Mouse (Mus musculus) hematopoietic stem cell, adult 5-6 weeks (primary cell): ENCODE results near the gene Dennd4b. TPM values are rescaled to one million over a fixed set of nuclear protein-coding genes. Genes with fewer than 3 reads are reported as not detected.
"Not testable (repeated sequence)": the region's sequence is repeated elsewhere in the genome, so short reads cannot be mapped to it uniquely, and the experiment has no call there.

Source experiments
- ATAC-seq, 2 experiments: fragments of 125-278 bp in 1 of 2; replicated peaks in 1 of 2; 2 replicates each; pipeline ENCODE4 v1.8.0; 2016 to 2017; ENCODE audit warnings: inconsistent platforms in 2 of 2, mild to moderate bottlenecking in 2 of 2, moderate number of reproducible peaks in 2 of 2, low read depth in 1 of 2, moderate TSS enrichment in 1 of 2; ENCODE audit not compliant: low FRiP score in 2 of 2, poor library complexity in 2 of 2, severe bottlenecking in 2 of 2, insufficient read depth in 1 of 2, low TSS enrichment in 1 of 2
- total RNA-seq: library from RNA; stranded (forward); fragments of 172-1452, 232-1000 nt; gene quantifications from 2 replicates; pipeline ENCODE4 v1.2.3, GENCODE M21; 2017

Dennd4b gene
- total RNA-seq, 1 experiment from 2014 or later = 19.6 TPM

DNA sequence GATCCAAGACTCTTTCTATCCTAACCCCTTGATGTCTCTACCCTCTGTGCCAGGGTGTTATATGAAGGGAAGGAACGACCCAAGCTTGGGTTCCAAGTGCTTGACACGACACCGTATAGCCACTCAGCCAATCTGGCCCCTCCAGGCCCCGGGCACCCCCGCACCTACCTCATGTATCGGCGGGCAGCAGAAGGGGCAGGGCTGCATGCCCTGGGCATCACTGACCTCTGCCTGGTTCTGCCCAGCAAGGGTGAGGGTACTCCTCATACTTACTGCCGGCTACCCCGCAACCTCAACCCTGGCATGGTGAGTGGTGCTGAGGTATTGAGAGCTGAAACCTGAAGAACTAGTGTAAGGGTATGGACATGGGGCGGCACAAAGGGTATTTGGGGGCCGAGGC is 3.2 kb downstream of the Dennd4b start:
- ATAC-seq = no peak

DNA sequence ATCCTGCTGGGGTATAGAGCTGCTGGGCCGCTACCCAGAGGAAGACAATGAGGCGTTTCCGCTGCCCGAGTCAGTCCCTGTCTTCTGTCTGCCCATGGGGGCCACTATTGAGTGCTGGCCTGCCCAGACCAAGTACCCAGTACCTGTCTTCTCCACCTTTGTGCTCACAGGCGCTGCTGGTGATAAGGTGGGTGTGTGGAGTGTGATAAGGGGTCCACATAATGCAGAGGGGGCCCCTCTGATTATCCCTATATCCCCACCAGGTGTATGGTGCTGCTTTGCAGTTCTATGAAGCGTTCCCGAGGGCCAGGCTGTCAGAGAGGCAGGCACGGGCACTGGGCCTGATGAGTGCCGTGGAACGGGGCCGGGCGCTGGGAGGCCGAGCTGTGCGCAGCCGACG is 4.0 kb downstream of the Dennd4b start:
- no peak for ATAC-seq

DNA sequence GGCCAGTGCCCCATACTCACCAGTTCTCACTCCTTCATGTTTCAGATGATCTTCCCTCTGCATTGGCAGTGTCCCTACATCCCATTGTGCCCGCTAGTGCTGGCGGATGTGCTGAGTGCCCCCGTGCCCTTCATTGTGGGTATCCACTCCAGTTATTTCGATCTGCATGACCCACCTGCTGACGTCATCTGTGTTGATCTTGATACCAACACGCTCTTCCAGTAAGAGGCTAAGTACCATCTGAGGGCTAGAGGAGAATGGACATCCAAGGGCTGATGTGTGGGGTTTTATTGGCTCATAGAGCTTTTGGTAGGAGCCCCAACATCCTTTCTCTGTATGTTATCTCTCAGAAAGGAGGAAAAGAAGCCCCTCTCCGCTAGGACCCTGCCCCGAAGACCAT is 5.8 kb downstream of the Dennd4b start:
- no peak for ATAC-seq

DNA sequence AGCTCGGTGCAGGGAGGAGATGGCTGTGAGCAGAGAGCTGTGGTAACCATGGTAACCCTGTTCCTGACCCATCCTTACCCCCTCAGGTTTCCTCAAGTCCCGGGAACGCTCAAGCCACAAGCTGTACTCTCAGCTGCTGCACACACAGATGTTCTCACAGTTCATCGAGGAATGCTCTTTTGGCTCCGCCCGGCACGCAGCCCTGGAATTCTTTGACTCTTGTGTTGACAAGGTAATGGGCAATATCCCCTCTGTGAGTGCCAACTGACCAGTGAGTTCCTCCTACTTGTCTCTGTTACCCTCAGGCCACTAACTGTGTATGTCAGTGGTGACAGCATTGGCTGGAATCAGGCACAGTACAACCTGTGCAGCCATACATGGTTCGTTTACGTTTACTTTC is 7.2 kb downstream of the Dennd4b start:
- ATAC-seq = no peak

DNA sequence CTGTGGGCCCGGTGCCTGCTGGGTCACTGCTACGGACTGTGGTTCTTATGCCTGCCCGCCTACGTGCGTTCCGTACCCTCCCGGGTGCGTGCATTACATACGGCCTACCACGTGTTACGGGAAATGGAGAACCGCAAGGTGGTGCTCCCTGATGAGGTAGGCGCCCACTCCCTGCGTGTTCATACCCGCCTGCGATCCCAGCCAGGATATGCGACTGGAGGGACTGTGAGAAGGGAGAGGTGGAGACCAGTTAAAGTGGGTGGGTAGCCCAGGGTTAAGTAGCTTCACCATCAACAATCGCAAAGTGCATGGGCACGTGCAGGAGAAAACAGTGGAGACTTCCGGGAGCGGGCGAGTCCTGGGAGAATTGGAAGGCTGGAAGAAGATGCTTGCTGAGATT is 8.9 kb downstream of the Dennd4b start:
- no peak for ATAC-seq

DNA sequence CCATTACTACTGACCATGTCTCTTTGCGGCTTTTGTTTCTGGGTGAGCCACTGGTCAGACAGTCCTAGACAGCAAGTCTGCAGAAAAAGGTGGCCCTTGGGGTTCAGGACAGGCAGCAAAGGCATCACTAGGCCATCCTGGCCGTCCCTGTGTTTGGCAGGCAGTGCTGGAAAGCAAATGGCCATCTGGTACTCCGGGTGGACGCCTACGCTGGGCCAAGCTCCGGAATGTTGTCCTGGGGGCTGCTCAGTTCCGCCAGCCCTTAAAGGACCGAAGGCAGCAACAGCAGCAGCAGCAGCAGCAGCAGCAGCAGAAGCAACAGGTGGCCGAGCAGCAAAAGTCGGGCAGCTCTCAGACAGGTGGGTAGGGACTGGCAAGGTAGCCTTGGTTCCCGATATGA is 10.3 kb downstream of the Dennd4b start:
- no peak for ATAC-seq

DNA sequence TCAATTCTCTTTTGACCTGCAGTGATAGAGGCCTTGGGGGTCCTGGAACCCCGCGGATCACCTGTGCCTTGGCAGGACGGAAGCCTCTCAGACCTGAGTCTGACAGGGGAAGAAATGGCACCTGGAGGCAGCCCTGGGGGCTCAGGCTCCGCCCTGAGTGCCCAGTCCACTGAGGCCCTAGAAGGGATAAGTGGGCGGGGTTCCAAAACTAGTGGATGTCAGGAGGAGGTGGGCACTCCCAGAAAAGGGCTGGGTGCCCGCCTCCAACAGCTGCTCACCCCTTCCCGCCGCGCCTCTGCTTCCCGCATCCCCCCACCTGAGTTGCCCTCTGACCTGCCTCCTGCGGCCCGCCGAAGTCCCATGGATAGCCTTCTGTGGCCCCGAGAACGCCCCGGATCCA is 11.9 kb downstream of the Dennd4b start:
- no peak for ATAC-seq

DNA sequence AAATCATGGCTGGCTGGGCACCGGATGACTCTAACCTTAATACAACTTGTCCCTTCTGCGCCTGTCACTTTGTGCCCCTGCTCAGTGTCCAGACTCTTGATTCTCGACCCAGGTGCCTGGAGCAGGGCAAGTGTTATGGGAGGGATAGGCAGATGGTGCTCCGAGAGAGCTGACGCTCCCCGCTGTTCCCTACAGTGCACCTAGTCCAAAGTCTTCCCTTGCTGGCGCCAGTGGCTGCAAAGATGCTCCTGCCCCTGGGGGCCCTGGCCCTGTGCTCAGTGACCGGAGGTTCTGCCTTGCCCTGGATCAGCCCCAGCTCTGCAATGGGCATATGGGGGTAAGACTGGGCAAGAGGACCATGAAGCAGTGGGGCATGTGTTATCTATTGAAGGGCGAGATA is 12.8 kb downstream of the Dennd4b start:
- no peak for ATAC-seq

DNA sequence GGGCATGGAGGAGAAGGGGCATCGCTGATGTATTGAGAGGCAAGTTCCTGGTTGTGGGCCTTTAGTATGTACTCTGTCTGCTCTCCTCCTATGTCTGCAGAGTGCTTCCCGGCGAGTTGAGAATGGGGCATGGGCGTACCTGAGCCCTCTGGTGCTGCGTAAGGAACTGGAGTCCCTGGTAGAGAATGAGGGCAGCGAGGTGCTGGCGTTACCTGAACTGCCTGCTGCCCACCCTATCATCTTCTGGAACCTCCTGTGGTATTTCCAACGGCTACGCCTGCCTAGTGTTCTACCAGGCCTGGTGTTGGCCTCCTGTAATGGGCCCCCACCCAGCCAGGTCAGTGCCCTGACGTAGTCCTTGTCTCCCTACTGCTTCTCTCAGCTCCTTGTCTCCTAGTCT is 13.2 kb downstream of the Dennd4b start:
- ATAC-seq = no peak

DNA sequence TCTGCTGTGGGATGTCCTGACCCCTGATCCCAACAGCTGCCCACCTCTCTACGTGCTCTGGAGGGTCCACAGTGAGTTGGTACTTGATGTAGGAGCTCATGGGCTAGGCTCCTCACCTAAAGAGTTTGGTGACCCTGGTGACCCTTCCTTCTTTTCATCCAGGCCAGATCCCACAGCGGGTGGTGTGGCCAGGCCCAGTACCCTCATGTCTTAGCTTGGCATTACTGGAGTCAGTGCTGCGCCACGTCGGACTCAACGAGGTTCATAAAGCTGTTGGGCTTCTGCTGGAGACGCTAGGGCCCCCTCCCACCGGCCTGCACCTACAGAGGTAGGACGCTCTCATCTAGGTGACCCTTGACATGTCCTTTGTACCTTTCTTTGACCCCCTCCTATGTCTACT is 14.2 kb downstream of the Dennd4b start:
- no peak for ATAC-seq

DNA sequence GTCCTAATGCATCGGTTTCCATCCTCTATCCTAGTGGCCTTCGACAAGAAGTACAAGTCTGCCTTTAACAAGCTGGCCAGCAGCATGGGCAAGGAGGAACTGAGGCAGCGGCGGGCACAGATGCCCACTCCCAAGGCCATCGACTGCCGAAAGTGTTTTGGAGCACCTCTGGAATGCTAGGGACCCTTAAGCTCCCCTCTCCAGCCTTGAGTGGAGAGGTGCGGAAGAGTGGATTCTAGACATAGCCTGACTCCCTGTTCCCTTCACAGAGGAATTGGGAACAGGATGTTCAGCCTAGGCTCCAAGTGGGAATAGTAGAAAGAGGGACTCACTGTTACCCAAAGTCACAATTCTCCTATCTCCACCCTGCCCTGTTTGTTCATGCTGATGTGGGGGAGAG is 14.8 kb downstream of the Dennd4b start:
- ATAC-seq = no peak

DNA sequence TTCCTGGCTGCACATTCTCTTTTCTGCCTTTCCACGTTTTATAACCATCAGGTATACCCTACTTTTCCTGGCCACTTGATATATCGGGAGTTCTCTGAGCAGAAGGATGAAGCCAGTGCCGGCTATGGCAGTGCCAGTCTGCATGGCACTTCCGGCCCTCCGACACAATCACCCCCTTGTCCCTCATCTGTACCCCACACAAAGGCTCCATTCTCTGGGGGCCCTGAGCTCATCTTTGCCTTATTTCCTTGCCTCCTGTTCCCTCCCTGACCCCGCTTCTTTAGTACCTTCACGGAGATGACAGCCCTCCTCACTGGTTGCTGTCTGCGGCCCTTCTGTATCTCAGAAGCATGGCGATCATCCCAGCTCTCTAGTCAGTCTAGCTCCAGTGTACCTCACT is 15.7 kb downstream of the Dennd4b start:
- no peak for ATAC-seq

DNA sequence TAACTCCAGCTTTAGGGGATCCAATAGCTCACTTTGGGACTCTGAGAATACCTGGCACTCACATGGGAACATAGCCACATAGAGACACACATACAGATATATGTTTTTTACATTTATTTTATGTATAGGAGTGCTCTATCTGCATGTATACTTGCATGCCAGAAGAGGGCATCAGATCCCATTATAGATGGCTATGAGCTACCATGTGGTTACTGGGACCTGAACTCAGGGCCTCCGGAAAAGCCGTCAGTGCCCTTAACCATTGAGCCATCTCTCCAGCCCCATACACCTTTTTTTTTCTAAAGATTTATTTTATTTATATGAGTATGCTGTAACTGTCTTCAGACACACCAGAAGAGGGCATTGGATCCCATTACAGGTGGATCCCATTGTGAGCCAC is 19.2 kb downstream of the Dennd4b start:
- ATAC-seq = no peak

DNA sequence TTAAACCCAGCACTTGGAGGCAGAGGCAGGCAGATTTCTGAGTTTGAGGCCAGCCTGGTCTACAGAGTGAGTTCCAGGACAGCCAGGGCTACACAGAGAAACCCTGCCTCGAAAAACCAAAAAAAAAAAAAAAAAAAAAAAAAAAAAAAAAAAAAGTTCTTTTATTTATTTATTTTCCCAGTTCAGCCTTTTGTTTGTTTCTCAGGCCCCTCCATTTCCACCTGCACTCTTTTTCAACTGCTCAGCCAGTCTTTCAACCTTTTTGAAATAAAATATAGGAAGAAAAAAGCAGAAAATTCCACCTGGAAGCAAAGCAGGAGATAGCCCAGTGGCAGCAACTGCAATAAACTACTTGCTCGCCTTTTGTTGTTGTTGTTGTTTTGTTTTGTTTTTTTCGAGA is 24.4 kb downstream of the Dennd4b start:
- not testable (repeated sequence) for ATAC-seq

DNA sequence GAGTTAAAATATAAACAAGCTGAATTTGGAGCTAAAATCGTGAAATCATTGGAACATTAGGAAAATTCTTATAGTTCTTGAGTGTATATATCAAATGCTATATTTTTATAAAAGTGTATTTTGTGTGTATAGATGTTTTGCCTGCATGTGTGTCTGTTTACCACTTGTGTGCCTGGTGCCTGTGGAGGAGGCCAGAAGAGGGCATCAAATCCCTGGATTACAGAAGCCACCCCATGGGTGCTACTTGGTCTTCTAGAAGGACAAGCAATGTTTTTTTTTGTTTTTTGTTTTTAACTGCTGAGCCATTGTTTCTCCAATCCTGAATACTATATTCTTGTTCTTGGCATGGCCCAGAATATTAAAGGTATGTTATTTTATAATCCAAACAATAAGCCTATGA is 25.6 kb downstream of the Dennd4b start:
- ATAC-seq = no peak

DNA sequence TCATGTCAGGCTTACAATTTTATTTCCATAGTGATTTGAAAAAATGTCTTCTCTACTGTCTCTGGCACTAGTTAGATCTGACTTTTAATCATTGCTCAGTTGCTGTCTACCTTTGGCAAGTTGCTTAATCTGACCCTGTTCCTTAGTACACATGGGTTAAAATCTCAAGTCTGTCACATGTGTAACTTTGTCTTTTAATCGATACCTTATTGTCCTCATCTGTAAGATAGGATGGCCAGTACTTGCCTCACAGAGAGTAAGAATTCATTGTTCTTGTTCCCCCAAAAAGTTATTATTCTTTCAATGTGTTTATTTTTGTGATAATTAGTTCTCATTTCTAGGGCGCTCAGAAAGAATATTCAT is 27.0 kb downstream of the Dennd4b start:
- no peak for ATAC-seq

DNA sequence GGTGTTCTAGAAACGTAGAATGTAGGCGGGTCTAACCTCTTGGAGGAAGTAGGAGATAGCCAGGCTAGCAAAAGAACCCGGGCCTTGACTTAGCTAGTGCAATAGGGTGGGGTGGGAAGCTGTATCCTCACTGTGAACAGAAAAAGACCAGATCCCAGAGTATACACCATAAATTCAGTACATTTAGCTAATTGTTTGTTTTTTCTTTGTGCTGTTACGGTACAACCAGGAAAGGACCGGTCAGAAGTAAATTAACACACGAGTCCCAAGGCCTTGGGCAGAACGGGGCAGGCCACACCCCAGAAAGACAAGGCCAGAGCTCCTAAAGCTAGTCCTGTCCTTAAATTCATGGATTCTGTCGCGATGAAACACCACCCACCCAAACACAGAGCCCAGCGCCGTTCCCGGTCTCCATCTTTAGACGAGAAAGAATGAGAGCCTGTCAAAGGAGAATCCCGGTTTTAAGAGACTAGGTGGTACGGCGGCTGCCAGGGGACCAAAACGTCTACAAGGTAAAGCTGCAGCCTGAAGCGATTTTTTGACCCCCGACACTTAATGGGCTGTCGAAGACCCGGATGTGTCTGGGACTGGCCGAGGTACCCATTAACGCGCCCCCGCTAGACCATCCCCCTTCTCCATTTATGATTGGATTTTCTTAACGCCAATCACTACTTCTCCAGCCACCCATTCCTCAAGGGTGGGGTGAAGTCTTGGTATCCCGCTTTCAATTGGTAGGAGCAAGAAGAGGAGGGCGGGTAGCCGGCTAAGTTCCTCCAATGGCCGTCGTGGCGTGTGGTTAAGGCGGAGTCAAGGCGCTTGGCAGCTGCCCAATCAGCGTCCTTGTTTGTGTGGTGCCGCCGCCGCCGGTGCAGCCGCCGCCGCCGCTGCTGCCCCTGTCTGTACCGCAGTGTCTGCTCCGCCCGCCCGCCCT is 27.6 kb downstream of the Dennd4b start, which contains the start of gene Gatad2b:
TSS of gene Gatad2b (plus strand) at position 834 of the 931 bp plus-strand sequence.
- ATAC-seq = peak; percentile 98 to 99

DNA sequence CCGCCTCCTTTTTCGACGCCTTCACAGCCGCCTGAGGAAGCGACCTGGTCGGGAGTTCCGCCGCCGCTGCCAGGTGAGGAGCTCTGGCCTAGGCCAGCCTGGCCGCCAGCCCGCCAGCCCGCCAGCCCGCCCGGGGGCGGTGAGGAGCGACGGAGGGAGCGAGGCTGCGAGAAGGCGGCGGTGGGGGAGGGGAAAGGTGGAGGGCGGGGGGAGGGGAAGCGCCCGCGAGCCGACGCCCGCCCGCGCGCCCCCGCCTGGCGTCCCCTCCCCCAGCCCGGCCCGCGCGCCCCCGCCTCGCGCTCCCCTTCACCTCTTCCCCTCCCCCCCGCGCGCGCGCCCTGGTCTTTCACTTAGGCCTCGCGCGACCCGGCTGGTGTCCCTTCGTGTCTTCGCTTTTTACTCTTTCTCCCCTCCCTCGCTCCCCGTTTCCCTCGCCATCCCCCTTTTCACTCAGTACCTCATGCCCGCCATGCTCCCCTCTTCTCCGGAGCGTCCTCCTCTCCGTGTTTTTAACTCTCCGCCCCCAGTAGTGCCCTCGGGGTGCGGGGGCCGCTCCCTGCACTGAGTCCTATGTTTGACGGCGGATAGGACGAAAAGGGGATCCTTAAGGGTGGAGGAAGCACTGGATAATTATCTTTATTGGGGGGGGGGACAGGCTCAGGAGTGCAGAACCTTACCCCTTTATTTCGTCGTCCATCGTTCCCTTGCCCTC is 28.5 kb downstream of the Dennd4b start:
- ATAC-seq = peak in 1 of 2 experiments; percentile 1; a peak in 1 of 4 replicates

DNA sequence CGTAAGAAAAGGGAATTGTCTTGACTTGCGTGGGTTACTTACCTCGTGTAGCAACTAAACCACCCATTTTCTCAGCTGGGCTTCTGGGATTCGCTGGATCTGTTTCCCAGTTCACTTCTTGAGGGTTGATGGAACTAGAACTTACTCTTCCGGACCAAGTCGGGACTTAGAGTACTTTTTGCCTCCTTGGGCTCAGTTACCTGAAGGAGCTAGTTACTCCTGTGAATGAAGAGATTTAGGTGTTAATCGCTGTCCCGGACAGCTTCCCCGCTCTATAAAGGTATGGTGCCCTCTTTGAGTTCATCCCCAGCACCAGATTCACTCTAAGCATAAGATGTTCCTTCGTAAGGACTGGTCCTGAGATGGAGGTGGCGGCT is 29.1 kb downstream of the Dennd4b start:
- ATAC-seq = no peak
